Mouse (Mus musculus) megakaryocyte, adult 5-6 weeks (primary cell): Measurements from ENCODE around the gene Ppard. TPM values are rescaled to one million over a fixed set of nuclear protein-coding genes. Genes with fewer than 3 reads are reported as not detected.

Experiments used
- ATAC-seq: 2 replicates; pipeline ENCODE4 v1.8.0; 2016; ENCODE audit warnings: mild to moderate bottlenecking, inconsistent platforms; ENCODE audit not compliant: poor library complexity, severe bottlenecking
- total RNA-seq, 2 experiments: library from RNA; stranded (forward) in 1 of 2; stranded (reverse) in 1 of 2; fragments of 153-499, 151-499 nt in 1 of 2; fragments of 221-1000, 200-1000 nt in 1 of 2; gene quantifications; 2 replicates each; pipeline versions ENCODE4 v1.2.3 to v1.2.4; 2015 to 2017

The Ppard gene
- total RNA-seq, 2 experiments from 2014 or later = 4.4 to 19.6 TPM

- ATAC-seq = no peak
These were observed 99.8 kb downstream of the Ppard start for GRCm38 (mm10) chr17:28332113-28332914.

- ATAC-seq = no peak
These were observed 100.5 kb downstream of the Ppard start for GRCm38 (mm10) chr17:28332915-28333546.

GRCm38 (mm10) chr17:28335267-28335666 is 102.8 kb downstream of the Ppard start:
- no peak for ATAC-seq

GRCm38 (mm10) chr17:28337547-28337946 is 105.0 kb downstream of the Ppard start:
- ATAC-seq = no peak

GRCm38 (mm10) chr17:28340578-28340977 is 108.1 kb downstream of the Ppard start:
- no peak for ATAC-seq

GRCm38 (mm10) chr17:28341091-28341490 is 108.6 kb downstream of the Ppard start:
- peak; percentile 62 for ATAC-seq

GRCm38 (mm10) chr17:28344050-28344607 is 111.6 kb downstream of the Ppard start:
- ATAC-seq = no peak

GRCm38 (mm10) chr17:28344670-28345069 is 112.2 kb downstream of the Ppard start:
- no peak for ATAC-seq

GRCm38 (mm10) chr17:28345271-28345721 is 112.8 kb downstream of the Ppard start:
- no peak for ATAC-seq

- no peak for ATAC-seq
These were observed 113.4 kb downstream of the Ppard start for GRCm38 (mm10) chr17:28345882-28346281.

GRCm38 (mm10) chr17:28347327-28347726 is 114.8 kb downstream of the Ppard start:
- no peak for ATAC-seq

- no peak for ATAC-seq
These were observed 115.7 kb downstream of the Ppard start for GRCm38 (mm10) chr17:28348211-28348610.

GRCm38 (mm10) chr17:28349264-28349880 is 116.9 kb downstream of the Ppard start:
- no peak for ATAC-seq

- ATAC-seq = no peak
These were observed 117.5 kb downstream of the Ppard start for GRCm38 (mm10) chr17:28349901-28350465.

GRCm38 (mm10) chr17:28350466-28351352 is 118.2 kb downstream of the Ppard start, which contains the start of gene Tead3:
Gene Tead3, minus strand, starts transcription at chr17:28350817.
- ATAC-seq = peak; percentile 27; the same call in 1 of the 2 replicates

Other genes starting within 250 kb of the Ppard start
- 0.11 and 1.1 TPM in 2 replicates for gene Tcp11, start 152.1 kb upstream of the Ppard start, total RNA-seq (2015)
- gene Tcp11, start 152.1 kb upstream of the Ppard start, total RNA-seq (2017) = 0.66 TPM in 1 of 2 replicates, not detected in the other
- not detected in 2 replicates for gene Scube3, start 90.6 kb upstream of the Ppard start, total RNA-seq (2015)
- gene Scube3, start 90.6 kb upstream of the Ppard start, total RNA-seq (2017) = not detected in 2 replicates
- 4.2 and 6.4 TPM in 2 replicates for gene Zfp523, start 55.6 kb upstream of the Ppard start, total RNA-seq (2015)
- 7.1 and 8.1 TPM in 2 replicates for gene Zfp523, start 55.6 kb upstream of the Ppard start, total RNA-seq (2017)
- gene Def6, start 24.9 kb upstream of the Ppard start, total RNA-seq (2015) = 35.4 and 40.7 TPM in 2 replicates
- 91.5 and 92.6 TPM in 2 replicates for gene Def6, start 24.9 kb upstream of the Ppard start, total RNA-seq (2017)
- gene Fance, start 80.8 kb downstream of the Ppard start, total RNA-seq (2015) = 11.5 and 11.9 TPM in 2 replicates
- 7.5 and 14.3 TPM in 2 replicates for gene Fance, start 80.8 kb downstream of the Ppard start, total RNA-seq (2017)
- gene Rpl10a, start 95.8 kb downstream of the Ppard start, total RNA-seq (2015) = 1,429 and 1,585 TPM in 2 replicates
- 468 and 491 TPM in 2 replicates for gene Rpl10a, start 95.8 kb downstream of the Ppard start, total RNA-seq (2017)
- not detected in 2 replicates for gene Tead3, start 118.1 kb downstream of the Ppard start, total RNA-seq (2015)
- not detected in 2 replicates for gene Tead3, start 118.1 kb downstream of the Ppard start, total RNA-seq (2017)
- gene Tulp1, start 132.5 kb downstream of the Ppard start, total RNA-seq (2015) = not detected in 2 replicates
- gene Tulp1, start 132.5 kb downstream of the Ppard start, total RNA-seq (2017) = not detected in 2 replicates